Mouse (Mus musculus): ENCODE data around the gene Gm10192. TPM values are rescaled to one million over a fixed set of nuclear protein-coding genes. Genes with fewer than 3 reads are reported as not detected.
"Not testable (repeated sequence)": the region's sequence is repeated elsewhere in the genome, so short reads cannot be mapped to it uniquely, and the experiment has no call there.

Gm10192 gene
- not detected for total RNA-seq (2021)
- long read RNA-seq, experiment 1: 0 reads
- long read RNA-seq, experiment 2: 0 reads

GRCm38 (mm10) chr4:97183066-97183465, at the start of gene Gm10192:
Gm10192 (minus strand) TSS chr4:97183166.
- intact Hi-C loops (cut with DNase I); DNase-seq (ENCODE audit: extremely low spot score in 1 of 2, low spot score in 2 of 2); H3K4me3 ChIP-seq; H3K27ac ChIP-seq: not testable (repeated sequence)

GRCm38 (mm10) chr4:97230411-97231104, 47.6 kb upstream of the Gm10192 start:
- no peak for TF ChIP-seq CTCF (IDR thresholded peaks at IDR 0.05)
- no peak overlapping the region for H3K4me3 ChIP-seq
- no peak overlapping the region for H3K27ac ChIP-seq
- DNase-seq (ENCODE audit: extremely low spot score in 1 of 2, low spot score in 2 of 2): no peak
- intact Hi-C loops (cut with DNase I): no loop called here

DNA sequence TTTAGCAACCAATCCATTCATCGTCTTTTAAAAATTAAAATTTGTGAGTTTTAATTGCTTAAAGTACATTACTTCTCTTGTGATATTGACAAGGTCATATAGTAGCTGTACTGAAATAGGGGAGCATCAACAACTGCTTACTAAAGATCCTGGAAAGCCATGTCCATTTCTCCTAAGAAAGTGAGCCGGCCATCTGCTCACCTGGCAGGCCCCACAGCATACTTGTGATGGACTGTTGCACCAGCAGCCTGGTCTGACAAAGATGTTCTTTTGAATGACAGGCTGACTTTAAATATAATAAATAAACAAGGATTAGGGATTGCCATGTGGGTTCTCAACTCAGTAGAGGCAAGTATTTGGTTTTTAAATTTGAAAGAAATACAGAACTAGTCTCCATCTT, 36.7 kb upstream of the Gm10192 start:
- TF ChIP-seq CTCF (IDR thresholded peaks at IDR 0.05): no peak
- Histone ChIP-seq H3K27ac (no peak overlapping the region), H3K4me3 (no peak overlapping the region)
- intact Hi-C loops (cut with DNase I): no loop called here
- no peak for DNase-seq (ENCODE audit: extremely low spot score in 1 of 2, low spot score in 2 of 2)

GRCm38 (mm10) chr4:97217906-97218305, 34.9 kb upstream of the Gm10192 start:
- TF ChIP-seq CTCF (IDR thresholded peaks at IDR 0.05): no peak
- intact Hi-C loops (cut with DNase I): no loop called here
- Histone ChIP-seq H3K27ac (no peak overlapping the region), H3K4me3 (no peak overlapping the region)
- no peak for DNase-seq (ENCODE audit: extremely low spot score in 1 of 2, low spot score in 2 of 2)

DNA sequence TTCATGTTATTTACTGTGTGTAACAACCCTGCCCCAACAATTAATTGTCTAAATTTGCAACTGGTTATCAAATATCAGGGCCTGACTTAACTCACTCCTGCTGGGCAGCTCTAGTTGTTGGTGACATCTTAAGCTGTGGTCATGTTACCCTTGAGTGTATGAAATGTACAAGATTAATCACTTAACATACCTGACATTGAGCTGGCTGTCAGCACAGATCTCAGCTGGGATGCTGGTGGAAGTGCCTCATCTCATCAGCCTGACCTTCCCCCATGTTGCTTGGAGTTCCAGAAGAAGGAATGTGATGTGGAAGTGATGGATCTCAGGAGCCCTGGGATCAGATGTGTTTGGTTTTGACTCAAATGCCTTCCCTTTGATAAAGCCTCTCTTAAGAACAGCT, 29.5 kb upstream of the Gm10192 start:
- intact Hi-C loops (cut with DNase I): no loop called here
- H3K27ac ChIP-seq: no peak overlapping the region
- DNase-seq (ENCODE audit: extremely low spot score in 1 of 2, low spot score in 2 of 2): no peak
- no peak overlapping the region for H3K4me3 ChIP-seq
- TF ChIP-seq CTCF (IDR thresholded peaks at IDR 0.05): no peak

DNA sequence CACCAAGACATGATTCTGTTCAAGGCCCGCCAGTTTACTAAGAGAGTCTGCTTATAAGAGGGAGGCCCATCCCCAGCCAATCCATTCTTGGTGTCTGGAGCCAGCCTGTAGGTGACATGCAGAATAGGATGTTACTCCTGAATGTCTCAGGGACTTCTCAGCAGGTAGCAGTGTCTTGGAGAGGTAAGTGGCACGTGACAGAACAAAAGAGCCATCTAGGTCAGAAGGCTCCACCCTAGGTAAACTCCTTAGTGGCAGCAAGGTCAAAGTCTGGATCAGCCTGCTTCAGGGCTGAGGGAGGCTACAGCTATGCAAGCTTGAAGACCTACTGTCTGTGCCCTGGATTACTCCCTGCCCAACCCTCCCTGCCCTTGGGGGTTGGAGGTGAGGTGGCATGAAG, 20.0 kb upstream of the Gm10192 start:
- intact Hi-C loops (cut with DNase I); H3K4me3 ChIP-seq; H3K27ac ChIP-seq; DNase-seq (ENCODE audit: extremely low spot score in 1 of 2, low spot score in 2 of 2): not testable (repeated sequence)

DNA sequence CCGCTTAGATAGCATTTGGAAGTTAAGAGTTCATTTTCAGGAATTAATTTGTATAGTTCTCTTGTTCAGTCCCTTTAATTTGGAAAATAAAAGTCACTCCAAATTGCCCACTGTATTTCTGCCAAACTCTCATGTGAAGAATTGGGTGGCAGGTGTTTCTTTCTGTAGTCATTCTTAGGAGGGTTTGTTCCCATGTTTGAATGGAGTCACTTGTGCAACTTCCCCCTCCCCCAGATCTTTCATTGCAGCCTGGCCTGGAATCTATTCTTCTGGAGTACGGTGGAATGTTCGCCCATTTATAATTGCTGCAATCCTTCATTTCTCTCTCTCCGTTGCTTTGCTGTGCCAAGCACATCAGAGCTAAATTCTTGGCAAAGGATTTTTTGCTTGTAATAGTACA, 10.2 kb upstream of the Gm10192 start:
- Histone ChIP-seq H3K27ac (no peak overlapping the region), H3K4me3 (no peak overlapping the region)
- intact Hi-C loops (cut with DNase I): no loop called here
- no peak for TF ChIP-seq CTCF (IDR thresholded peaks at IDR 0.05)
- DNase-seq (ENCODE audit: extremely low spot score in 1 of 2, low spot score in 2 of 2): no peak

DNA sequence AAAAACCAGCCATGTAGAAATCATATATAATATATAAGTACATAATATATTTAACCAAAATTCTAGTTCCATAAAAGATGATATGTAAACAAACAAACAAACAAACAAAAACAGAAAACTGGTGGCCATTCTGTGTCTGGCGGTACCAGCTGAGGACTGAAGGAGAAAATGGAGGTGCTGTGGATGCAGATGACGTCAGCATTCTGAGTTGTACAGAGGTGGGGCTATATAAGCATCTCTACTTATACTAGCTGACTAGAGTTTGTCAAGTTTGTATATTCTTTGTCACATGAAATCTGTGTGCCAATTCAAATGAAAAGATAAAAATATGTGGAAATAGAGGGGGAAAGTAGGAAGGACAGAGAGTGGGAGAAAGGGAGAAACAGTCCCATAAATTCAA, 9.6 kb upstream of the Gm10192 start:
- H3K27ac ChIP-seq: no peak overlapping the region
- intact Hi-C loops (cut with DNase I): no loop called here
- H3K4me3 ChIP-seq: no peak overlapping the region
- DNase-seq (ENCODE audit: extremely low spot score in 1 of 2, low spot score in 2 of 2): no peak
- no peak for TF ChIP-seq CTCF (IDR thresholded peaks at IDR 0.05)

- Histone ChIP-seq H3K27ac (no peak overlapping the region), H3K4me3 (no peak overlapping the region)
- DNase-seq (ENCODE audit: extremely low spot score in 1 of 2, low spot score in 2 of 2): no peak
- intact Hi-C loops (cut with DNase I): no loop called here
- no peak for TF ChIP-seq CTCF (IDR thresholded peaks at IDR 0.05)
Observed at GRCm38 (mm10) chr4:97180396-97180795, 2.6 kb downstream of the Gm10192 start.

GRCm38 (mm10) chr4:97156841-97157345, 26.1 kb downstream of the Gm10192 start:
- intact Hi-C loops (cut with DNase I): no loop called here
- DNase-seq (ENCODE audit: extremely low spot score in 1 of 2, low spot score in 2 of 2): no peak
- no peak overlapping the region for H3K27ac ChIP-seq
- H3K4me3 ChIP-seq: no peak overlapping the region
- TF ChIP-seq CTCF (IDR thresholded peaks at IDR 0.05): no peak

- intact Hi-C loops (cut with DNase I): no loop called here
Observed at GRCm38 (mm10) chr4:97156084-97156483, 26.9 kb downstream of the Gm10192 start.

DNA sequence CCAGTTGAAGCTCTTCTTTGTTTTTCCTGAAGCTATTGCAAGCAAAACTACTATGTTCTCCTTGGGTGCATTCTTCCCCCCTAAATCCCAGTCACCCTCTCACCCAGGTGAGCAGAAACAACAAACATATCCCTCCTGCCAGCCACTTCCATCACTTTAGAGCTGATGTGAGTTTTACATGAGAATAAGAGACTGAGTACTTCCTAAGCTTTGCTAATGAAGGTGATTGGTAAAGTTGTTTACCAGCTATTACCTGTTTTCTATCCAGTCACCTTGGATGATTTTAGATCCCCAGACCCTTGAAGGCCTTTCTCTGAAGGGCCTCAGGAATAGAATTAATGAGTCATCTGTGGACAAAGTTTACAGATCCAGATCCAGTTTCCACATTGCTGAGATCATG, 29.4 kb downstream of the Gm10192 start:
- Histone ChIP-seq H3K4me3 (no peak overlapping the region), H3K27ac (no peak overlapping the region)
- TF ChIP-seq CTCF (IDR thresholded peaks at IDR 0.05): no peak
- intact Hi-C loops (cut with DNase I): no loop called here
- no peak for DNase-seq (ENCODE audit: extremely low spot score in 1 of 2, low spot score in 2 of 2)

More at GRCm38 (mm10) chr4:97156084-97156483, 26.9 kb downstream of the Gm10192 start:
- no peak for TF ChIP-seq CTCF (IDR thresholded peaks at IDR 0.05)
- H3K27ac ChIP-seq: no peak overlapping the region
- no peak for DNase-seq (ENCODE audit: extremely low spot score in 1 of 2, low spot score in 2 of 2)
- H3K4me3 ChIP-seq: no peak overlapping the region

DNA sequence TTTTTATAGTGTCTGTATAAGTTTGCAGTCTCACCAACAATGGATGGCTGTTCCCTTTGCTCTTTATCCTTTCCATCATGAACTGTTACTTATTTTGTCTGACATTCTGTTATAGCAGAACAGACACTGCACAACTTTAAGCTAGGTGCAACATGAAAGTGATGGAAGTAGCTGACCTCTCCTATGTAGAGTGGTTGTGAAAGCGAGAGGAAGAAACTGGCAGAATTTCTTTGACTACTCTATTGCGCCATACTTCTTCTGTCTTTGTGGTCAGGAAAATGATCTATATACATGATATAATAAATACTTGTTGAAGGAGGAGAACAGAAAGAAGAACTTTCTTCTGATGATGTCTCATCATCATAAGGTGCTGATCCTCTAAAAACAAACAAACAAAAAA, 40.5 kb downstream of the Gm10192 start:
- TF ChIP-seq CTCF (IDR thresholded peaks at IDR 0.05): no peak
- no peak overlapping the region for H3K27ac ChIP-seq
- no peak overlapping the region for H3K4me3 ChIP-seq
- DNase-seq (ENCODE audit: extremely low spot score in 1 of 2, low spot score in 2 of 2): no peak
- intact Hi-C loops (cut with DNase I): no loop called here

Data from left cerebral cortex, adult 2 months (tissue).